Mouse (Mus musculus): ENCODE results near the gene Espl1. TPM values are rescaled to one million over a fixed set of nuclear protein-coding genes. Genes with fewer than 3 reads are reported as not detected.
A peak's percentile ranks its signal among the peaks of the same experiment; 100 is the strongest.

The Espl1 gene
- 1.6 TPM in 2 replicates for polyA plus RNA-seq (2012; rRNA removed)

GRCm38 (mm10) chr15:102295633-102296367 lies at the start of gene Espl1:
Gene Espl1 (plus strand): TSS chr15:102296266.
- DNase-seq (ENCODE audit: extremely low spot score in 1 of 2, low spot score in 1 of 2): peak; percentile 90 to 96

GRCm38 (mm10) chr15:102246866-102247251 lies 49.2 kb upstream of the Espl1 start:
- peak; percentile 81 to 88 for DNase-seq (ENCODE audit: extremely low spot score in 1 of 2, low spot score in 1 of 2)

- DNase-seq (ENCODE audit: extremely low spot score in 1 of 2, low spot score in 1 of 2): peak in 1 of 2 experiments; percentile 46
Observed at GRCm38 (mm10) chr15:102247252-102248130, 48.6 kb upstream of the Espl1 start.

GRCm38 (mm10) chr15:102248131-102248811 lies 47.8 kb upstream of the Espl1 start:
- no peak for DNase-seq (ENCODE audit: extremely low spot score in 1 of 2, low spot score in 1 of 2)

GRCm38 (mm10) chr15:102248812-102249191 lies 47.3 kb upstream of the Espl1 start:
- DNase-seq (ENCODE audit: extremely low spot score in 1 of 2, low spot score in 1 of 2): no peak

- DNase-seq (ENCODE audit: extremely low spot score in 1 of 2, low spot score in 1 of 2): no peak
Observed at GRCm38 (mm10) chr15:102249251-102249691, 46.8 kb upstream of the Espl1 start.

- DNase-seq (ENCODE audit: extremely low spot score in 1 of 2, low spot score in 1 of 2): no peak
Observed at GRCm38 (mm10) chr15:102249967-102250366, 46.1 kb upstream of the Espl1 start.

GRCm38 (mm10) chr15:102250521-102250920 lies 45.5 kb upstream of the Espl1 start:
- DNase-seq (ENCODE audit: extremely low spot score in 1 of 2, low spot score in 1 of 2): no peak

GRCm38 (mm10) chr15:102255547-102256255 lies 40.4 kb upstream of the Espl1 start:
- DNase-seq (ENCODE audit: extremely low spot score in 1 of 2, low spot score in 1 of 2): no peak

GRCm38 (mm10) chr15:102256431-102257201 lies 39.5 kb upstream of the Espl1 start:
- peak in 1 of 2 experiments; percentile 53 for DNase-seq (ENCODE audit: extremely low spot score in 1 of 2, low spot score in 1 of 2)

GRCm38 (mm10) chr15:102257202-102258075 lies 38.6 kb upstream of the Espl1 start, which contains the start of gene Rarg:
Gene Rarg (minus strand): TSS chr15:102257517.
- peak in 1 of 2 experiments; percentile 33 for DNase-seq (ENCODE audit: extremely low spot score in 1 of 2, low spot score in 1 of 2)

GRCm38 (mm10) chr15:102258076-102258470 lies 38.0 kb upstream of the Espl1 start:
- peak in 1 of 2 experiments; percentile 72 for DNase-seq (ENCODE audit: extremely low spot score in 1 of 2, low spot score in 1 of 2)

- no peak for DNase-seq (ENCODE audit: extremely low spot score in 1 of 2, low spot score in 1 of 2)
Observed at GRCm38 (mm10) chr15:102258581-102259253, 37.3 kb upstream of the Espl1 start.

- peak in 1 of 2 experiments; percentile 77 for DNase-seq (ENCODE audit: extremely low spot score in 1 of 2, low spot score in 1 of 2)
Observed at GRCm38 (mm10) chr15:102262582-102262981, 33.5 kb upstream of the Espl1 start.

- no peak for DNase-seq (ENCODE audit: extremely low spot score in 1 of 2, low spot score in 1 of 2)
Observed at GRCm38 (mm10) chr15:102263037-102263436, 33.0 kb upstream of the Espl1 start.

GRCm38 (mm10) chr15:102265548-102265947 lies 30.5 kb upstream of the Espl1 start:
- DNase-seq (ENCODE audit: extremely low spot score in 1 of 2, low spot score in 1 of 2): no peak

GRCm38 (mm10) chr15:102270274-102270960 lies 25.6 kb upstream of the Espl1 start, which contains the start of gene Gm9918:
Gene Gm9918 (plus strand): TSS chr15:102270563.
- no peak for DNase-seq (ENCODE audit: extremely low spot score in 1 of 2, low spot score in 1 of 2)
